Mouse (Mus musculus) kidney, postnatal 4 days (tissue): ENCODE measurements at regions not wholly inside any gene's neighbourhood (a gene's known extent, or its start where the extent isn't known, plus 50 kb on each side); places are given as distances from the start of the nearest gene placed in this dataset.
A peak's percentile ranks its signal among the peaks of the same experiment; 100 is the strongest.
"Not testable (repeated sequence)": the region's sequence is repeated elsewhere in the genome, so short reads cannot be mapped to it uniquely, and the experiment has no call there.

ENCODE experiments used
- DNase-seq, 2 experiments: peaks; one replicate each; pipeline ENCODE4 v3.0.0; 2021; ENCODE audit warnings: mixed read lengths in 2 of 2

GRCm38 (mm10) chr3:50639907-50640323, 196.5 kb upstream of the Slc7a11 start:
- DNase-seq: no peak

DNA sequence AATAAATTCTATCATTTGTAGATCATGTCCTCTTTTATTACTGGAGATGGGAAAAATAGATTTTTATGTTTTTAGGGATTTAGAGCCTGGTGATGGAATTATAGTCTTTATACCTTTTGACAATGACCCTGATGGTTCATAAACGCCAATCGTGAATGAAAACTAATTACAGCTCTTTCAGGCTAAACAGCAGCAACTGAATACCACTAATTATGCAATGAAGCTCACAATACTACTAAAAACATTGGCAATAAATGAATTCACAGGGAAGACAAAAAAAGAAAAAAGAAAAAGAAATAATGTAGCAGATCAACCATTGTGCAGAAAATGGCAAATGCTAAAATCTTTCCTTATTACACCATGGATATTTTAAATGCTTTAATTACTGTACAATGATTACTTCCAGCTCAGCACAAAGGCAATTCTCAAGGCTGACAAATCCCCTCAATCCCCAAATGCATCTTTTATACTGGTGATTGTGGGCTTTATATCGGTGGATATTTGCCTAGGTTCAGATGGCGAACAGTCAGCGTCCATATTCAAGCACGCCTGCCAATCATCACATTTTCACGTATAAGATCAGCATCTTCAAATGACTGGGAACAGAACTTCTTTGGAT, 191.2 kb upstream of the Slc7a11 start:
- no peak for DNase-seq

- DNase-seq: no peak
Observed at GRCm38 (mm10) chr3:50631286-50631685, 187.9 kb upstream of the Slc7a11 start.

DNA sequence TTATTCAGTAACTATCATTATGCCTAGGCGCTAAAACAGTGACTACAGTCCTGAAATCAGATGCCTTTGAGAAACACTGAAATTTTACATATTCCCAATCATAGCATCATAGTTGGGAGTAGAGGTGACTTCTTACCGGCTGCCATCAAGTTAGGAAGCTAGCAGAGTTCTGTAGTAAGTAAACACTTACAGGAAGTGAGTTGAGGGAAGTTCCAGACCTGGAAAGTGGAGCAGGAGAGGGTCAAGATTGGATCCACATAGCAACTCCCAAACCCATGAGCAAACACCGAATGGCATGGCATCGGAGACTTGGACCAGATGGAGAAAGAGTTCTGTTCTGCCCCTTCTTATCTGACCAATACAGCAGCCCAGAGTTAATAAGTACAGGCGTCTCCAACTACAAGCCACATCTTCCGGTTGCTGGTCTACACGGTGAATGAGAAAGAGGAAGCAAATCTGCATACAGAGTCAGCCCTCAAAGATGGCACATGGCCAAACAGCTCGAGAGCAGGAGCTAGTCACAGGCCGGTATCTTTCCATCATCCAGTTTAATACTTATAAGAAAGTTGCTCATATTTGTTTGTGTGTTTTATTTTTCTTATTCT, 184.8 kb upstream of the Slc7a11 start:
- peak; percentile 10 to 31 for DNase-seq

DNA sequence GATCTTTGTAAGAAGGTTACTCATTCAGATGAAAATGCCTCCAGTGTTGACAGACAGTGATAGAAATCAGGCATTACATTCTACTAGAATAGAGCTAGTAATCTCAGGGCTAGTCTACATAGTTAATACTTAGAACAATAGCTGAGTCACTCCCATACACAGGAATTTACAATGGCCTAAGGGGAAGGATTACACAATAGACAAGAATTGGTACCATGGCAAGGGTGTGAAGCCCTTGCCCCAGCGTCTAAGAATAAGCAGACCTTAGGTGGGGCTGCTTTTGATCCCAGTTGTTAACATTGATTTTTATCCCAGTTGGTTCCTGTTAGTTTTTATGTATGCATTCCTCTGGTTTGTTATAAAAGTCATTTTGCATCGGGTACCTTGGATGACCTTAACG, 177.8 kb upstream of the Slc7a11 start:
- not testable (repeated sequence) for DNase-seq

GRCm38 (mm10) chr3:50619061-50619460, 175.6 kb upstream of the Slc7a11 start:
- no peak for DNase-seq

DNA sequence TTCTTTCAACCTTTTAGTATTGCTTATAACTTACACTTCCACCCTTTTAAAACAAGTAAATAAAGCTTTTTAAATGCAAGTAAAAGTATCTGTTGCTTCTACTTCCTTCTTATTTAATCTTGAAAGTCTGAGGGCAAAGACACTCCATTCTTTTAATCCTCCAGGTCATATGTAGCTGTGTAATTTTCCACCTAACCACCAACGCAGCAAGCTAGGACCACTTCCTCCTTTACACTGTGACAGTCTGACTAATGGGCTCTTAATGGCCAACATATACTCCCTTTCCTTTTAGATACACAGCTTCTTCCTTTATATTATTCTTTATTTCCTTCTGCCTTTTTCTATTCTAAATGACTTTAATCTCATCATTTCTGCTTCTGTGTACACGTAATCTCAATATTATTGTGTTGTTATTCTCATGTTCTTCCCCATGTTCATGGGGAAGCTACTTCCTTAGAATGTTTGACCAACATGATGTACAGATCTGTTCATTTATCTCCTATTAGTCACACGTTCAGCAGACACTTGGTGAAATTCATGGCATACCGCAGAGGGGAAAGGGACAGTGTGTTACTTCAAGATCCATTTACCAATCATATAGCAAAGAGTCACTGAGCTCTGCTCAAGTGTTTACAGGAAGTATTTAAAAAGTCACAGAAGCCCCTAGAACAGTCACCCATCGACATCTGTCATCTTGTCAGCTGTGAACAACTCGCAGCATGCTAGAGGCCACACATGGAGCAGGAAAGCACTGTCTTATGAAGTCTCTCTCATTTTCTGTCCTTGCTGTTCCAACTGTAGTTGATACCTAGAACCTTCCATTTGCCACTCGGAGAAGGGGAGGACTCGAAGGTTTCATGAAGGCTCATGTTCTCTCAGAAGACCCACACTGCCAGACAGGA, 172.2 kb upstream of the Slc7a11 start:
- DNase-seq: no peak

DNA sequence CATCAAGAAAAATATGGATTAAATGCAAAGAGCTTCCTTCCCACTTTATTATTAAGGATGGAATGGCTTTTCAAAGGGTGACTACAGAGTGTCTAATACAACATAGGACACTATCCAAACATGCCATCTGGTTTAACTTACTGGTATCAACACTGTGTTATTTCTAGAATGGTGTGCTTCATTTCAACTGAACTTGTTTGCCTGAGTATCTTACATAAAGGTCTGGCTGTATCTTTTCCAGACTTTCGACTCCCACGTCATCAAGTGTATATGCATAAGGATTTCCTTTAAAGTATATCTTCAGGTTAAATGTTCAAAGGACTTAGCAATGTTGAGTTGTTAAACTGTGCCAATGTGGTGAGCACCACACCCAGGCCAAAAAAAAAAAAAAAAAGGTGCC, 169.6 kb upstream of the Slc7a11 start:
- DNase-seq: no peak

DNA sequence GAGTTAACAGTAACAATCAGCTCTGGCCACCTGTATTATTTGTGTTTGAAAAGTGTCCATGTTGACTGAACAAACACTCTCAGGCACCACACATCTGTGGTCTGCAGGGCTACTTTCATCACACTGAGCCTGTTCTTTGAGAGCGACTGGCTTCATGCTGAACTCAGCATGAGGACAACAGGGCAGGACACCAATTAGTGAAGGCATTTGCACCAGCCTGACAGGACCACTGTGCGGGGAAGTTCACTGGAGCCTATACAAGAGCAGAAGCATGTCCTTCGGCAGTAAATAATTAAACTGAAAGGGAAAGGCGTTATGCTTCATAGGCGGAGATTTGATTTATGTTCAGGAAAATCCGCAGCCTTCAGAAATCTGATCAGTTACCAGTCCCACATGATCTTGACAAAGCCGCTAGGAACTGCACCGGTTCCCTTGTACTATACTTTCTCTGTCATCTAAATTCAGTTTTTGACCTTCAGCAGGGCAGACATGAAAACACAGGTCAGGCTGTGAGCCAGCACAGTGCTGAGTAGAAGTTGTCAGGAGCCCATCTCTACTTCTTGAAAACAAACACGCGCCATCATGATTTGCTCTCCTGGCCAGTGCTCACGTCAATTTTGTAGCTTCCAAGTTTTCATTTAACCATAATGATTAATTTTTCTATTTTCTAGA, 166.1 kb upstream of the Slc7a11 start:
- DNase-seq: peak; percentile 22 to 62

GRCm38 (mm10) chr3:50607736-50608135, 164.3 kb upstream of the Slc7a11 start:
- no peak for DNase-seq

- no peak for DNase-seq
Observed at GRCm38 (mm10) chr3:50606986-50607385, 163.6 kb upstream of the Slc7a11 start.

DNA sequence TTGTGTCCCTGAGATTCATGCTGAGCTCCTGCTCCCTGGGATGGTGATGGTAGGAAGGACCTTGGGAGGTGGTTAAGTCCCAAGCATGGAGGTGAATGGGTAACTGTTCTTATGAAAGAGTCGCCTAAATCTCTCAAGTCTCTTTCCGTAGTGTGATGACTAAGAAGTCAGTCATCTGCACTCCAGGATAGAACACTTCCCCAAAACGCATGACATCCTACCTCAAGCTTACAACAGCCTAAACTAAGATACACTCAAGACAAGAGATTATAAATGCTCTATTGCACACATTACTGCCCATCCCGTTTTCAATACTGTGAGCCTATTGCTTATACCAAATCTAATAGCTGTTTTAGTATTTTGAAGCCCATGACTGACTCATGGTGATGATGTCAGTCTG, 162.3 kb upstream of the Slc7a11 start:
- no peak for DNase-seq

GRCm38 (mm10) chr3:50603182-50603581, 159.8 kb upstream of the Slc7a11 start:
- DNase-seq: no peak

GRCm38 (mm10) chr3:50595732-50596131, 152.3 kb upstream of the Slc7a11 start:
- DNase-seq: no peak

GRCm38 (mm10) chr3:50584323-50584722, 140.9 kb upstream of the Slc7a11 start:
- no peak for DNase-seq

- DNase-seq: no peak
Observed at GRCm38 (mm10) chr3:50583475-50583874, 140.1 kb upstream of the Slc7a11 start.

GRCm38 (mm10) chr3:50574388-50574787, 131.0 kb upstream of the Slc7a11 start:
- no peak for DNase-seq

DNA sequence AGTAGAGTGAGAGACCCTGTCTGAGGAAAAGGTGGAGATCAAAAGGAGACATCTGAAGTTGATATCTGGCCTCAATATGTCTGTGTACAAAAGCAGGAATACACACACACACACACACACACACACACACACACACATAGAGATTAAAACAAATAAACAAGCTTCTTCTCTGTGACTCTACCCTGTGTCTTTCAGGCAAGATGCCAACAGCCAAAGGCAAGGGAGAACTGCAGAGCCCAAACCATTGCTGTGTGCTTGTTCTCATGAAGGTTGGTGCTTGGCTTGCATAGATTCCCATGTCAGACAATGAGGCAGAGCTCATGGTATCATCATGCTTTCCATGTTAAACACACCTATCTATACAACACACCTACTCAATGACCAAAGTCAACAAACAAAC, 126.6 kb upstream of the Slc7a11 start:
- DNase-seq: no peak

DNA sequence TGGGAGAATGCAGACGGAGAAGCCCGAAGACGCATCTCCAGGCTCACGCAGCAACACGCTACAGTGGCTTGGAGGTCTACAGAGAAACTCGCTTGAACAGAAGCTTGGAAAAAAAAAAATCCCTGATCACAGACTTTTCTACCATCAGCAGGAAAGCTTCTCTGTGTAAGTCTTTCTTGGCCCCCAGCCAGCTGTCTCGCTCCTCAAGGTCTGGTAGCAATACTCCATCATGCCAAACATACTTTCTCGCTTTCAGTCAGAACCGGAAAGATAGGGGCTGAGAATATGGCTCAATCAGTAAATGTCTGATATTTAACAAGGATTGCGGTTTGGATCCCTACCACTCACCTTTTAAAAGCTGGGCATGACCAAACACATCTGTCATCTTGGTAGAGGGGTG, 126.2 kb upstream of the Slc7a11 start:
- peak; percentile 44 to 45 for DNase-seq

DNA sequence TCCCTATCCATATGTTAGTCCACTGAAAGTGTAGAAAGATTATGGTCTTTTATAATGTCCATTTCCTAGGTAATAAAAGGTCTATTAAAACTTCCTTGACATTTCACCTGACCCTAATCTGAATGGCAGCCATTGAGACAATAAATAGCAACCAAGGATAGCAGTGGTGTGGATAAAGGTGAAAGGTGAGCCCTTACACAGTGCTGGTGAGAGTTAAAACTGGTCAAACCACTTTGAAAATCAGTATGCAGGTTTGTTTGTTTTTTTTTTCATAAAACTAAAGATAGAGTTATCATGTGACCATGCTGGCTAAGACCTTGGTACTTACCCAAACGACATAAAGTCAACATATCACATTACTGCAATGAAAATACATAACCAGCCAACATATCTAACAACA, 110.7 kb upstream of the Slc7a11 start:
- DNase-seq: no peak

DNA sequence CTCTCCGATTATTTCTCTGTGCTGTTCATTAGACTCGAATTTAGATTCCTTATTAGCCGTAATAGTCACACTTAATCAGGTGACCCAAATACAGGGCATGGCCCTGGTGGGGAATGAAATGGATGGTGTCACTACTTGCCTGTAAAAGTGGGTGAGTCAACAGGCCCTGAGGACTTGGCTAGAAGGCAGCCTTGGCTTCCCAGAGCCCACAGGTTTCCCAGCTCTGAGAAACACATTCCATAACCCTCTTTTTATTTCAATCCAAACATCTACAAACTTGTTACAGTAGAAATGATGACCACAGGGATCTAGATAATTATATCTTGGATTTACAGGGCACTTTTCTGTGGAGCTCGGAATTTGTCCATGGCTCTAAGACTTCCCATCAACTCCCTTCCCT, 105.2 kb upstream of the Slc7a11 start:
- DNase-seq: no peak

DNA sequence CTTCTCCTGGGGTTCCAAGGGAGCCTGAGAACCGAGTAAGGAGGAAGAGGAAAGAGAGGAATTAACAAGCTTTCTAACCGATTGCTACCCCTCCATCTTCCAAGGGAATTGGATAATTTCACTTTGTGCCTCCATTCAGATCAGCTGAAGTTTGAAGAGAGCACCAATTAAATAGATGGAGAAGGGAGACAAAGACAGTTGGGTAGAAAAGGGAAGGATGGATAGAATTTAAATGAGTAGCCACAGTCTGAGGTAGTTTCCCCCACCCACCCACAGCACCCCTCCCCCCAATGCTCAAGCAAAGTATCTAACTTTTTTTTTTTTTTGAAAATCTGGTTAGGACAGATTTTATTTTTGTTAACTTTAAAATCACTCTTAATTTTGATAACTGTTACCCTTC, 87.2 kb upstream of the Slc7a11 start:
- DNase-seq: no peak

DNA sequence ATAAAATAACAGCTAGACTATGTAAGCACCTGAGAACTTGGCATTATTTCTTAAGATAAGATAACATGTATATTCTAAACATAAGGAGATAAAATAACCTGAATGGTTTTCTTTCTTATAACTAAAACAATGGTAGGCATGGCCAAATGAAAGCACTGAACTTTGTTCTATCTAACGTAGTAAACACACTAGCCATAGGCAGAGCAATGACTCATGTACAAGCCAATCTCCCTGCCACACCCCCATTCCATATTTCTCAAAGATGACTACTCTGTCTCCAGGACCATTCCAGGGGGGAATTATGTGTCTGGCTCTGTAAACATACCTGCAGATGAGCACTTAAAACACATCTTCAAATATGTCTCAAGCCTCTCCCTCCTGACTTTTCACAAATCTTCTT, 80.6 kb upstream of the Slc7a11 start:
- DNase-seq: no peak
